Mouse (Mus musculus) C2C12 (cell line): ENCODE results near the gene Spata5. TPM values are rescaled to one million over a fixed set of nuclear protein-coding genes. Genes with fewer than 3 reads are reported as not detected.

Experiments
- H3K27me3 ChIP-seq: one replicate; pipeline ENCODE4 v1.6.1; 2011; ENCODE audit not compliant: control insufficient read depth, insufficient read depth, insufficient read length
- H3K36me3 ChIP-seq: one replicate; pipeline ENCODE4 v1.6.1; 2011; ENCODE audit not compliant: control insufficient read depth, insufficient read depth
- H3K4me3 ChIP-seq: one replicate; pipeline ENCODE4 v1.5.1; 2011; ENCODE audit warnings: mild to moderate bottlenecking, control low read depth; ENCODE audit not compliant: poor library complexity, insufficient read depth, severe bottlenecking
- H3K79me2 ChIP-seq: one replicate; pipeline ENCODE4 v1.6.1; 2011; ENCODE audit not compliant: control insufficient read depth, insufficient read depth
- H3K79me3 ChIP-seq: one replicate; pipeline ENCODE4 v1.6.1; 2011; ENCODE audit warnings: low read depth, control low read depth
- H3ac ChIP-seq: one replicate; pipeline ENCODE3; 2011; ENCODE audit warnings: low read depth; ENCODE audit not compliant: control insufficient read depth, insufficient read length
- CEBPB ChIP-seq: IDR thresholded peaks from one replicate; pipeline ENCODE4 v1.6.1; 2011; ENCODE audit warnings: low read depth, mild to moderate bottlenecking, control low read depth, moderate library complexity
- CTCF ChIP-seq: IDR thresholded peaks from one replicate; pipeline ENCODE4 v1.5.1; 2011; ENCODE audit not compliant: control insufficient read depth, insufficient read depth, insufficient read length
- FOSL1 ChIP-seq: IDR thresholded peaks from one replicate; pipeline ENCODE4 v1.8.0; 2011; ENCODE audit warnings: mild to moderate bottlenecking, low read length; ENCODE audit not compliant: poor library complexity, insufficient read depth, severe bottlenecking
- MAX ChIP-seq: IDR thresholded peaks from one replicate; pipeline ENCODE4 v1.6.1; 2011; ENCODE audit warnings: mild to moderate bottlenecking, control low read depth
- MYOD1 ChIP-seq: IDR thresholded peaks from one replicate; pipeline ENCODE4 v1.6.1; 2011; ENCODE audit warnings: low read depth; ENCODE audit not compliant: control insufficient read depth, insufficient read length
- MYOG ChIP-seq: IDR thresholded peaks from one replicate; pipeline ENCODE4 v1.6.1; 2011; ENCODE audit not compliant: control insufficient read depth, insufficient read length; ENCODE audit errors: extremely low read depth
- USF1 ChIP-seq: IDR thresholded peaks from one replicate; pipeline ENCODE4 v1.6.1; 2011; ENCODE audit warnings: low read depth, mild to moderate bottlenecking, control low read depth, moderate library complexity
- polyA plus RNA-seq: library from polyadenylated mRNA; unstranded; fragments of >200 nt; fragmentation: generic; extraction: Trizol; gene quantifications from one replicate; pipeline ENCODE4 v1.2.1, GENCODE M21; 2012; ENCODE audit warnings: missing spikeins

The Spata5 gene
- polyA plus RNA-seq, 1 experiment = 19.6 TPM

- no peaks in the 10 kb centered on the region for H3K36me3 ChIP-seq
- H3K79me3 ChIP-seq = peaks cover 9% of the 10 kb centered on the region
- peaks cover 15% of the 10 kb centered on the region for H3K79me2 ChIP-seq
- no peak overlapping the region for H3K4me3 ChIP-seq
- no peak overlapping the region for H3ac ChIP-seq
- H3K27me3 ChIP-seq = no peaks in the 10 kb centered on the region
- no peak for TF ChIP-seq CTCF
- TF ChIP-seq CEBPB = peak; percentile 30
Measured at GRCm38 (mm10) chr3:37500939-37501338, 81.2 kb downstream of the Spata5 start.

GRCm38 (mm10) chr3:37502552-37502951 is 82.9 kb downstream of the Spata5 start:
- no peaks in the 10 kb centered on the region for H3K27me3 ChIP-seq
- H3ac ChIP-seq = no peak overlapping the region
- TF ChIP-seq USF1 = no peak
- no peak for TF ChIP-seq CTCF
- no peak for TF ChIP-seq CEBPB
- TF ChIP-seq MYOG = no peak
- TF ChIP-seq MYOD1 = no peak
- no peak for TF ChIP-seq MAX
- no peak for TF ChIP-seq FOSL1
- H3K79me3 ChIP-seq = peaks cover 11% of the 10 kb centered on the region
- H3K4me3 ChIP-seq = no peak overlapping the region
- no peaks in the 10 kb centered on the region for H3K36me3 ChIP-seq
- H3K79me2 ChIP-seq = peaks cover 15% of the 10 kb centered on the region

- no peak for TF ChIP-seq USF1
- TF ChIP-seq CTCF = no peak
- TF ChIP-seq MAX = no peak
- TF ChIP-seq FOSL1 = no peak
- TF ChIP-seq MYOG = no peak
- H3K27me3 ChIP-seq = no peaks in the 10 kb centered on the region
- no peak overlapping the region for H3ac ChIP-seq
- H3K4me3 ChIP-seq = no peak overlapping the region
- H3K79me2 ChIP-seq = peaks cover 15% of the 10 kb centered on the region
- H3K36me3 ChIP-seq = no peaks in the 10 kb centered on the region
- peaks cover 11% of the 10 kb centered on the region for H3K79me3 ChIP-seq
Measured at GRCm38 (mm10) chr3:37503846-37504245, 84.2 kb downstream of the Spata5 start.

- no peak for TF ChIP-seq USF1
- TF ChIP-seq CEBPB = no peak
- TF ChIP-seq MAX = no peak
- TF ChIP-seq MYOG = no peak
- TF ChIP-seq MYOD1 = no peak
- TF ChIP-seq FOSL1 = no peak
- no peak for TF ChIP-seq CTCF
- Histone ChIP-seq H3K27me3 (no peaks in the 10 kb centered on the region), H3K79me2 (no peaks in the 10 kb centered on the region), H3ac (no peak overlapping the region), H3K36me3 (peaks cover 5% of the 10 kb centered on the region), H3K79me3 (peaks cover 4% of the 10 kb centered on the region), H3K4me3 (no peak overlapping the region)
Measured at GRCm38 (mm10) chr3:37510055-37511032, 90.6 kb downstream of the Spata5 start.

- Histone ChIP-seq H3K36me3 (no peaks in the 10 kb centered on the region), H3ac (no peak overlapping the region), H3K27me3 (no peaks in the 10 kb centered on the region), H3K79me2 (no peaks in the 10 kb centered on the region), H3K4me3 (no peak overlapping the region), H3K79me3 (peaks cover 2% of the 10 kb centered on the region)
- TF ChIP-seq CTCF = peak; percentile 24
- TF ChIP-seq FOSL1 = no peak
- TF ChIP-seq MYOG = no peak
Measured at GRCm38 (mm10) chr3:37515485-37515884, 95.8 kb downstream of the Spata5 start.

- Histone ChIP-seq H3K27me3 (no peaks in the 10 kb centered on the region), H3ac (no peak overlapping the region), H3K79me2 (no peaks in the 10 kb centered on the region), H3K4me3 (no peak overlapping the region), H3K36me3 (no peaks in the 10 kb centered on the region), H3K79me3 (peaks cover 2% of the 10 kb centered on the region)
- TF ChIP-seq FOSL1 (no peak), USF1 (no peak), CEBPB (no peak), MYOG (no peak), MYOD1 (no peak), MAX (no peak), CTCF (no peak)
Measured at GRCm38 (mm10) chr3:37516379-37516778, 96.7 kb downstream of the Spata5 start.
